Mouse (Mus musculus) layer of hippocampus, adult 8-10 months (tissue): ENCODE data around the gene Zdhhc22. TPM values are rescaled to one million over a fixed set of nuclear protein-coding genes. Genes with fewer than 3 reads are reported as not detected.

Experiments
- DNase-seq, 2 experiments: peaks; one replicate each; pipeline ENCODE4 v3.0.0; 2022; ENCODE audit warnings: low spot score in 2 of 2
- total RNA-seq, 4 experiments: library from RNA; stranded (reverse); gene quantifications; 2 replicates each; pipeline ENCODE4 v1.2.4; 2022

The Zdhhc22 gene
- total RNA-seq, 4 experiments from 2014 or later = 12.3 to 18.3 (median 13.7) TPM

GRCm38 (mm10) chr12:86995931-86996330 lies 5.7 kb upstream of the Zdhhc22 start:
- no peak for DNase-seq

GRCm38 (mm10) chr12:86994776-86995175 lies 4.5 kb upstream of the Zdhhc22 start:
- no peak for DNase-seq

- no peak for DNase-seq
These were observed 3.9 kb upstream of the Zdhhc22 start for GRCm38 (mm10) chr12:86994166-86994565.

- no peak for DNase-seq
These were observed 503 bp upstream of the Zdhhc22 start for GRCm38 (mm10) chr12:86990755-86991110.

- DNase-seq = no peak
These were observed 852 bp downstream of the Zdhhc22 start for GRCm38 (mm10) chr12:86989378-86989777.

- no peak for DNase-seq
These were observed 2.0 kb downstream of the Zdhhc22 start for GRCm38 (mm10) chr12:86988227-86988626.

GRCm38 (mm10) chr12:86986562-86986961 lies 3.7 kb downstream of the Zdhhc22 start:
- no peak for DNase-seq

- no peak for DNase-seq
These were observed 6.1 kb downstream of the Zdhhc22 start for GRCm38 (mm10) chr12:86984194-86984555.

GRCm38 (mm10) chr12:86983470-86984193 lies 6.6 kb downstream of the Zdhhc22 start:
- peak; percentile 58 to 60 for DNase-seq

- DNase-seq = peak in 1 of 2 experiments; percentile 45
These were observed 9.1 kb downstream of the Zdhhc22 start for GRCm38 (mm10) chr12:86981180-86981579.

GRCm38 (mm10) chr12:86977833-86978232 lies 12.4 kb downstream of the Zdhhc22 start:
- DNase-seq = peak; percentile 64 to 72

GRCm38 (mm10) chr12:86976511-86977168 lies 13.6 kb downstream of the Zdhhc22 start:
- no peak for DNase-seq

- no peak for DNase-seq
These were observed 14.5 kb downstream of the Zdhhc22 start for GRCm38 (mm10) chr12:86975761-86976160.

- DNase-seq = peak in 1 of 2 experiments; percentile 77
These were observed 15.6 kb downstream of the Zdhhc22 start for GRCm38 (mm10) chr12:86974387-86975288.

- DNase-seq = no peak
These were observed 16.5 kb downstream of the Zdhhc22 start for GRCm38 (mm10) chr12:86973706-86974105.

- peak in 1 of 2 experiments; percentile 63 for DNase-seq
These were observed 17.0 kb downstream of the Zdhhc22 start for GRCm38 (mm10) chr12:86973216-86973615.

GRCm38 (mm10) chr12:86971089-86971488 lies 19.1 kb downstream of the Zdhhc22 start:
- no peak for DNase-seq

GRCm38 (mm10) chr12:86969220-86969601 lies 21.0 kb downstream of the Zdhhc22 start:
- DNase-seq = no peak

- DNase-seq = peak in 1 of 2 experiments; percentile 76
These were observed 21.6 kb downstream of the Zdhhc22 start for GRCm38 (mm10) chr12:86968468-86969219.

GRCm38 (mm10) chr12:86965237-86965799 lies 24.9 kb downstream of the Zdhhc22 start:
- no peak for DNase-seq
